Mouse (Mus musculus) olfactory bulb, adult 2 months (tissue): ENCODE data around the gene Rras. TPM values are rescaled to one million over a fixed set of nuclear protein-coding genes. Genes with fewer than 3 reads are reported as not detected.

Experiments
- H3K27ac ChIP-seq: fragments of 200-500 bp; 2 replicates; pipeline ENCODE4 v1.5.1; 2012; ENCODE audit warnings: low read depth, low read length; ENCODE audit not compliant: insufficient read depth
- H3K4me1 ChIP-seq: fragments of 200-500 bp; 2 replicates; pipeline ENCODE4 v1.6.1; 2012; ENCODE audit warnings: low read length; ENCODE audit not compliant: control insufficient read depth, insufficient read depth
- H3K4me3 ChIP-seq: fragments of 200-500 bp; 2 replicates; pipeline ENCODE4 v1.5.1; 2012; ENCODE audit warnings: mild to moderate bottlenecking, low read depth, low read length, moderate library complexity; ENCODE audit not compliant: insufficient read depth
- CTCF ChIP-seq: fragments of 200-500 bp; IDR thresholded peaks from 2 replicates; pipeline ENCODE4 v1.5.1; 2012; ENCODE audit warnings: low read depth, mild to moderate bottlenecking, low read length, moderate library complexity; ENCODE audit not compliant: insufficient read depth
- POLR2A ChIP-seq: fragments of 200-500 bp; IDR thresholded peaks from 2 replicates; pipeline ENCODE4 v1.6.1; 2012; ENCODE audit warnings: mild to moderate bottlenecking, low read depth, low read length, moderate library complexity; ENCODE audit not compliant: insufficient read depth
- WGBS: fragments of 180-500 bp; shearing (Covaris S2); methylation state at CpG from one replicate; pipeline ENCODE4 v1.1.7; 2018; 5-methylcytosine and 5-hydroxymethylcytosine counted together
- polyA plus RNA-seq: library from polyadenylated mRNA; stranded (reverse); fragments of >200 nt; gene quantifications from 2 replicates; pipeline ENCODE4 v1.2.4, GENCODE M21; 2012; ENCODE audit warnings: low replicate concordance; ENCODE audit not compliant: missing spikeins, insufficient read depth, insufficient read length

Gene Rras
- polyA plus RNA-seq, 1 experiment, result not detected

GRCm38 (mm10) chr7:45046853-45047350, 29.1 kb downstream of the Rras start:
- Histone ChIP-seq H3K27ac (no peak overlapping the region), H3K4me1 (peaks cover 32% of the 10 kb centered on the region), H3K4me3 (no peak overlapping the region)
- WGBS, result 95% methylated on average over 26 of the region's 26 CpGs
- no peak for TF ChIP-seq POLR2A
- no peak for TF ChIP-seq CTCF

- no peak for TF ChIP-seq CTCF
- TF ChIP-seq POLR2A, result no peak
- Histone ChIP-seq H3K4me3 (no peak overlapping the region), H3K27ac (no peak overlapping the region), H3K4me1 (peaks cover 34% of the 10 kb centered on the region)
- WGBS, result 94% methylated on average over 14 of the region's 14 CpGs
These were observed 29.7 kb downstream of the Rras start for GRCm38 (mm10) chr7:45047491-45047890.

- no peak overlapping the region for H3K4me3 ChIP-seq
- 82% methylated on average over 38 of the region's 38 CpGs for WGBS
- H3K27ac ChIP-seq, result no peak overlapping the region
- TF ChIP-seq POLR2A (no peak), CTCF (no peak)
- peaks cover 31% of the 10 kb centered on the region for H3K4me1 ChIP-seq
These were observed 30.5 kb downstream of the Rras start for GRCm38 (mm10) chr7:45048001-45048890.

GRCm38 (mm10) chr7:45048923-45049657, 31.3 kb downstream of the Rras start:
- no peak overlapping the region for H3K4me3 ChIP-seq
- no peak for TF ChIP-seq CTCF
- TF ChIP-seq POLR2A, result no peak
- WGBS, result 88% methylated on average over 23 of the region's 23 CpGs
- H3K27ac ChIP-seq, result no peak overlapping the region
- H3K4me1 ChIP-seq, result peaks cover 33% of the 10 kb centered on the region

GRCm38 (mm10) chr7:45050945-45051600, 33.3 kb downstream of the Rras start:
- Histone ChIP-seq H3K4me3 (peak overlapping the region; percentile 95), H3K4me1 (peaks cover 33% of the 10 kb centered on the region), H3K27ac (no peak overlapping the region; the same call in 1 of the 2 replicates)
- no peak for TF ChIP-seq POLR2A
- no peak for TF ChIP-seq CTCF
- 6% methylated on average over 16 of the region's 16 CpGs for WGBS

GRCm38 (mm10) chr7:45051601-45051974, 33.8 kb downstream of the Rras start:
- WGBS, result 6% methylated on average over 13 of the region's 13 CpGs
- H3K27ac ChIP-seq, result no peak overlapping the region
- H3K4me1 ChIP-seq, result peaks cover 33% of the 10 kb centered on the region
- TF ChIP-seq CTCF, result no peak
- no peak for TF ChIP-seq POLR2A
- peak overlapping the region; percentile 95 for H3K4me3 ChIP-seq

- Histone ChIP-seq H3K4me1 (peaks cover 29% of the 10 kb centered on the region), H3K27ac (peak overlapping the region; percentile 67), H3K4me3 (peak overlapping the region; percentile 95)
- under 1% methylated on average over 38 of the region's 38 CpGs for WGBS
- TF ChIP-seq CTCF (0 out of 2 replicates have a peak, but pooled peaks have one; percentile 8), POLR2A (no peak)
These were observed 34.6 kb downstream of the Rras start for GRCm38 (mm10) chr7:45052181-45052861.

- Histone ChIP-seq H3K4me1 (peaks cover 29% of the 10 kb centered on the region), H3K4me3 (peak within 1 kb of the TSS; percentile 95), H3K27ac (peak within 1 kb of the TSS; percentile 95)
- WGBS, result 0% methylated on average over 4 of the region's 18 CpGs
- TF ChIP-seq POLR2A, result no peak
- TF ChIP-seq CTCF, result no peak
These were observed 35.0 kb downstream of the Rras start, which contains the start of gene Prr12 for GRCm38 (mm10) chr7:45052862-45053116. Prr12 (minus strand) TSS chr7:45052881.
